Mouse (Mus musculus): ENCODE measurements around the gene Trabd2b.

Trabd2b gene

GRCm38 (mm10) chr4:114541221-114541620 lies 134.7 kb downstream of the Trabd2b start:
- DNase-seq (ENCODE audit: low read depth, low spot score) = no peak

GRCm38 (mm10) chr4:114542136-114542535 lies 135.6 kb downstream of the Trabd2b start:
- DNase-seq (ENCODE audit: low read depth, low spot score) = no peak

GRCm38 (mm10) chr4:114545481-114546200 lies 139.1 kb downstream of the Trabd2b start:
- no peak for DNase-seq (ENCODE audit: low read depth, low spot score)

GRCm38 (mm10) chr4:114547658-114548448 lies 141.3 kb downstream of the Trabd2b start:
- no peak for DNase-seq (ENCODE audit: low read depth, low spot score)

- no peak for DNase-seq (ENCODE audit: low read depth, low spot score)
Measured at GRCm38 (mm10) chr4:114549487-114549886, 143.0 kb downstream of the Trabd2b start.

- no peak for DNase-seq (ENCODE audit: low read depth, low spot score)
Measured at GRCm38 (mm10) chr4:114550471-114551156, 144.1 kb downstream of the Trabd2b start.

GRCm38 (mm10) chr4:114556880-114557279 lies 150.4 kb downstream of the Trabd2b start:
- DNase-seq (ENCODE audit: low read depth, low spot score) = no peak

GRCm38 (mm10) chr4:114557731-114558130 lies 151.2 kb downstream of the Trabd2b start:
- DNase-seq (ENCODE audit: low read depth, low spot score) = no peak

GRCm38 (mm10) chr4:114558487-114558886 lies 152.0 kb downstream of the Trabd2b start:
- DNase-seq (ENCODE audit: low read depth, low spot score) = no peak

GRCm38 (mm10) chr4:114560638-114561216 lies 154.2 kb downstream of the Trabd2b start:
- no peak for DNase-seq (ENCODE audit: low read depth, low spot score)

- no peak for DNase-seq (ENCODE audit: low read depth, low spot score)
Measured at GRCm38 (mm10) chr4:114564131-114564695, 157.7 kb downstream of the Trabd2b start.

- no peak for DNase-seq (ENCODE audit: low read depth, low spot score)
Measured at GRCm38 (mm10) chr4:114567594-114567993, 161.1 kb downstream of the Trabd2b start.

GRCm38 (mm10) chr4:114568081-114568605 lies 161.6 kb downstream of the Trabd2b start:
- DNase-seq (ENCODE audit: low read depth, low spot score) = no peak

- no peak for DNase-seq (ENCODE audit: low read depth, low spot score)
Measured at GRCm38 (mm10) chr4:114578153-114578950, 171.8 kb downstream of the Trabd2b start.

- DNase-seq (ENCODE audit: low read depth, low spot score) = no peak
Measured at GRCm38 (mm10) chr4:114583546-114584144, 177.1 kb downstream of the Trabd2b start.

- DNase-seq (ENCODE audit: low read depth, low spot score) = no peak
Measured at GRCm38 (mm10) chr4:114584686-114585085, 178.2 kb downstream of the Trabd2b start.

GRCm38 (mm10) chr4:114593554-114594215 lies 187.2 kb downstream of the Trabd2b start:
- DNase-seq (ENCODE audit: low read depth, low spot score) = no peak

GRCm38 (mm10) chr4:114595188-114595701 lies 188.7 kb downstream of the Trabd2b start:
- DNase-seq (ENCODE audit: low read depth, low spot score) = no peak

GRCm38 (mm10) chr4:114599121-114599520 lies 192.6 kb downstream of the Trabd2b start:
- peak; percentile 3 for DNase-seq (ENCODE audit: low read depth, low spot score)
